Mouse (Mus musculus) embryo, embryonic 11 days (tissue): ENCODE data around the gene Tmed6.
A peak's percentile ranks its signal among the peaks of the same experiment; 100 is the strongest.
"Not testable (repeated sequence)": the region's sequence is repeated elsewhere in the genome, so short reads cannot be mapped to it uniquely, and the experiment has no call there.

Experiments used
- DNase-seq: peaks from one replicate; pipeline ENCODE4 v3.0.0-alpha.2; 2015

Tmed6 gene

GRCm38 (mm10) chr8:107073706-107074105 is 8.3 kb upstream of the Tmed6 start:
- DNase-seq: no peak

- no peak for DNase-seq
Observed at GRCm38 (mm10) chr8:107062613-107063012, 2.8 kb downstream of the Tmed6 start.

DNA sequence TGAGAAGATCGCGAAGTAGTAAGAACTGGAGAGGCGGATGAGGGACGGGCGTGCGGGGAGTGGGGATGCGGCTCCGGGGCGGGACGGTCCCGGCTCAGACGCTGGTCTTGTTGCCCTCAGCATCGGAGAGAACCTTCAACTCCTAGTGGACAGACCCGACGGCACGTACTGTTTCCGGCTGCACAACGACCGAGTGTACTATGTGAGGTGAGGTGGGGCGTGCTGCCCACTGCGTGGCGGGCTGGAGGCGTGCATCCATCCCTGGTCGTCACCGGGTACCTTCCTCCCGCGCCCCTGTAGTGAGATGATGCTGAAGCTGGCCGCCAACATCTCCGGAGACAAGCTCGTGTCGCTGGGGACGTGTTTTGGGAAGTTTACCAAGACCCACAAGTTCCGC is 8.5 kb downstream of the Tmed6 start:
- DNase-seq: no peak

- DNase-seq: peak; percentile 98
Observed at GRCm38 (mm10) chr8:107056076-107056972, 9.1 kb downstream of the Tmed6 start, which contains the start of the genes Cog8 and Nip7. Cog8 (minus strand) TSS chr8:107056689. Nip7 (plus strand) TSS chr8:107056877.

DNA sequence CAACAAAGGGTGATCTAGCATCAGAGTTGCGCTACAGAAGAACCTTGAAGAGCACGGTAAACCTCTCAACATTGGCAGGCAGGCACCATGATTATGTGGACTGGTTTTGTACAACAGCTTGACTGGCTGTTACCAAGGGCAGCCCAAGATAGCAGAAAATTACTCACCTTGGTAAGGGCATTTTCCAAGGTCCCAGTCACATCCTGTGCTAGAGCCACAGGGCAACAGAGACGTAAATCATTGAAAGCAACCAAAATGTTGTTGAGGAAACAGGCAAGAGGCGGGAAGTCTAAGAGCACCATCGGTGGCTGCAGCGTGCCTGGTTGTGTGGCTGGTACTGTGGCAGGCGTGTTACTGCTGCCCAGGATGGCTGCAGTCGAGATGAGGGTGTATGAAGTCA is 13.4 kb downstream of the Tmed6 start:
- DNase-seq: no peak

- no peak for DNase-seq
Observed at GRCm38 (mm10) chr8:107049480-107049879, 16.0 kb downstream of the Tmed6 start.

GRCm38 (mm10) chr8:107048061-107048941 is 17.1 kb downstream of the Tmed6 start, which contains the start of gene Pdf:
Pdf (minus strand) TSS chr8:107048614.
- peak; percentile 87 for DNase-seq

- DNase-seq: no peak
Observed at GRCm38 (mm10) chr8:107046976-107047375, 18.5 kb downstream of the Tmed6 start.

- DNase-seq: no peak
Observed at GRCm38 (mm10) chr8:107045478-107045877, 20.0 kb downstream of the Tmed6 start.

DNA sequence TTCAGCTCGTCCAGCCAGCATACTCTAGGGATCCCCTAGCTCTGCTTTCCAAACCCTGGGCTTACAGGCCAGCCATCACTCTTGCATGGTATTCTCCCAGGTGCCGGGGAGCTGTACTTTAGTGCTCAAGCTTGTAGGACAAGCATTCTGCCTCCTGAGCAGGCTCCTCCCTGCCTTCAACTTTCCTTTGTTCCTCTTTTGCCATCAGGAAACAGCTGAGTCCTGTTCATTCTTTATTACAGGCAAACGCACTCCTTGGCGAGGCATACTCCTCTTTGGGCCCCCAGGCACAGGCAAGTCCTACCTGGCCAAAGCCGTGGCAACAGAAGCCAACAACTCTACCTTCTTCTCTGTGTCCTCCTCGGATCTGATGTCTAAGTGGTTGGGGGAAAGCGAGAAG is 24.8 kb downstream of the Tmed6 start:
- DNase-seq: no peak

DNA sequence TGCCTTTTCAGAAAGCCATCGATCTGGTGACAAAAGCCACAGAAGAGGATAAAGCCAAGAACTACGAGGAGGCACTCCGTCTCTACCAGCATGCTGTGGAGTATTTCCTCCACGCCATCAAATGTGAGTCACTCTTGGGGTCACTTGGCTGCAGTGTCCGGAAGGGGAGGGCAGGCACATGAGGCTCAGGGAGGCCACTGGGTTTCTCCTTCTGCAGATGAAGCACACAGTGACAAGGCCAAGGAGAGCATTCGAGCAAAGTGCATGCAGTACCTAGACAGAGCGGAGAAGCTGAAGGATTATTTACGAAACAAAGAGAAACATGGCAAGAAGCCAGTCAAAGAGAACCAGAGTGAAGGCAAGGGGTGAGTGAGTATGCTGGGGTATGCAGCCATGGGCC is 28.8 kb downstream of the Tmed6 start:
- no peak for DNase-seq

GRCm38 (mm10) chr8:107035641-107036040 is 29.8 kb downstream of the Tmed6 start:
- no peak for DNase-seq

DNA sequence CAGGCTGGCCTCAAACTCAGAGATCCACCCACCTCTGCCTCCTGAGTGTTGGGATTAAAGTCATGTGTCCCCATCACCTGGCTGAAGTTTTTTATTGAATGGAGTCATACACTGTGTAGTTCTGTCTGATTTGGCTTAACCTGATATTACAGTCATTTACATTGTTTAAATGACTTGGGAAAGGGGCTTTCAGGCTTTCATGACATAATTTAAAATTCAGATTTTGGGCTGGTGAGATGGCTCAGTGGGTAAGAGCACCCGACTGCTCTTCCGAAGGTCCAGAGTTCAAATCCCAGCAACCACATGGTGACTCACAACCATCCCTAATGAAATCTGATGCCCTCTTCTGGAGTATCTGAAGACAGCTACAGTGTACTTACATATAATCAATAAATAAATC is 31.8 kb downstream of the Tmed6 start:
- DNase-seq: not testable (repeated sequence)

- DNase-seq: no peak
Observed at GRCm38 (mm10) chr8:107031577-107032090, 33.8 kb downstream of the Tmed6 start.

GRCm38 (mm10) chr8:107030650-107031576 is 34.5 kb downstream of the Tmed6 start, which contains the start of gene Vps4a:
Vps4a (plus strand) TSS chr8:107031222.
- DNase-seq: peak; percentile 95

GRCm38 (mm10) chr8:107030058-107030457 is 35.4 kb downstream of the Tmed6 start:
- DNase-seq: no peak

DNA sequence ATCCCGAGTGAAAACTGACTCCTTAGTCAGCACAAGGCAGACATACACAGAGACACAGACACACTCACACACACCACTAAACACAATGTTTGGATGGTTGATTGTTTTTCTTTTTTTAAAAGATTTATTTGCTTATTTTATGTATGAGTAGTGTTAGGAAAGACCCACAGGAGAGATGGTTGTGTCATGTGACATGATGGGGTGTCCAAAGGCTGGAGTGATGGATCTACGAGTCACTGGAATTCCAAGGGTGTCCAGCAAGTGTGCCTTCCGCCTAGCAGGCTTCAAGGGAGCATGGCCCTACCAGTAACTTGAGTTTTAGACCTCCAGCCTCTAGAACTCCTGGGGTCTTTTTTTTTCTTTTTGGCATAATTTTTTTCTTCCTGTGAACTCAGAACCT is 36.1 kb downstream of the Tmed6 start:
- DNase-seq: no peak

- DNase-seq: no peak
Observed at GRCm38 (mm10) chr8:107023479-107023878, 42.0 kb downstream of the Tmed6 start.

- no peak for DNase-seq
Observed at GRCm38 (mm10) chr8:107014915-107015314, 50.5 kb downstream of the Tmed6 start.

- DNase-seq: no peak
Observed at GRCm38 (mm10) chr8:107012666-107013065, 52.8 kb downstream of the Tmed6 start.
